Mouse (Mus musculus): ENCODE measurements around the gene Herc6. TPM values are rescaled to one million over a fixed set of nuclear protein-coding genes. Genes with fewer than 3 reads are reported as not detected.

Herc6 gene
- polyA plus RNA-seq (2012; rRNA removed), result 0.78 and 0.96 TPM in 2 replicates

GRCm38 (mm10) chr6:57580881-57581548 is at the start of gene Herc6:
Herc6 (plus strand) TSS chr6:57581000.
- TF ChIP-seq CTCF (IDR thresholded peaks at IDR 0.05; ENCODE audit: borderline replicate concordance, extremely low read depth, insufficient read depth, insufficient read length), result no peak
- no peak for TF ChIP-seq POLR2A (IDR thresholded peaks at IDR 0.05; ENCODE audit: borderline replicate concordance, extremely low read depth, insufficient read depth, insufficient read length, poor library complexity, severe bottlenecking)
- peak; percentile 60 for DNase-seq (ENCODE audit: low read depth)

- no peak for DNase-seq (ENCODE audit: low read depth)
- TF ChIP-seq CTCF (IDR thresholded peaks at IDR 0.05; ENCODE audit: borderline replicate concordance, extremely low read depth, insufficient read depth, insufficient read length), result no peak
- no peak for TF ChIP-seq POLR2A (IDR thresholded peaks at IDR 0.05; ENCODE audit: borderline replicate concordance, extremely low read depth, insufficient read depth, insufficient read length, poor library complexity, severe bottlenecking)
Observed at GRCm38 (mm10) chr6:57531011-57531410, 49.8 kb upstream of the Herc6 start.

GRCm38 (mm10) chr6:57531441-57531840 is 49.4 kb upstream of the Herc6 start:
- TF ChIP-seq CTCF (IDR thresholded peaks at IDR 0.05; ENCODE audit: borderline replicate concordance, extremely low read depth, insufficient read depth, insufficient read length) (no peak), POLR2A (IDR thresholded peaks at IDR 0.05; ENCODE audit: borderline replicate concordance, extremely low read depth, insufficient read depth, insufficient read length, poor library complexity, severe bottlenecking) (no peak)
- DNase-seq (ENCODE audit: low read depth), result no peak

GRCm38 (mm10) chr6:57532022-57532421 is 48.8 kb upstream of the Herc6 start:
- DNase-seq (ENCODE audit: low read depth), result no peak
- TF ChIP-seq CTCF (IDR thresholded peaks at IDR 0.05; ENCODE audit: borderline replicate concordance, extremely low read depth, insufficient read depth, insufficient read length) (no peak), POLR2A (IDR thresholded peaks at IDR 0.05; ENCODE audit: borderline replicate concordance, extremely low read depth, insufficient read depth, insufficient read length, poor library complexity, severe bottlenecking) (no peak)

- DNase-seq (ENCODE audit: low read depth), result no peak
- no peak for TF ChIP-seq CTCF (IDR thresholded peaks at IDR 0.05; ENCODE audit: borderline replicate concordance, extremely low read depth, insufficient read depth, insufficient read length)
- TF ChIP-seq POLR2A (IDR thresholded peaks at IDR 0.05; ENCODE audit: borderline replicate concordance, extremely low read depth, insufficient read depth, insufficient read length, poor library complexity, severe bottlenecking), result no peak
Observed at GRCm38 (mm10) chr6:57533410-57533809, 47.4 kb upstream of the Herc6 start.

- no peak for TF ChIP-seq CTCF (IDR thresholded peaks at IDR 0.05; ENCODE audit: borderline replicate concordance, extremely low read depth, insufficient read depth, insufficient read length)
- TF ChIP-seq POLR2A (IDR thresholded peaks at IDR 0.05; ENCODE audit: borderline replicate concordance, extremely low read depth, insufficient read depth, insufficient read length, poor library complexity, severe bottlenecking), result no peak
- no peak for DNase-seq (ENCODE audit: low read depth)
Observed at GRCm38 (mm10) chr6:57534231-57534610, 46.6 kb upstream of the Herc6 start.

- DNase-seq (ENCODE audit: low read depth), result peak; percentile 72
- TF ChIP-seq CTCF (IDR thresholded peaks at IDR 0.05; ENCODE audit: borderline replicate concordance, extremely low read depth, insufficient read depth, insufficient read length), result no peak
- TF ChIP-seq POLR2A (IDR thresholded peaks at IDR 0.05; ENCODE audit: borderline replicate concordance, extremely low read depth, insufficient read depth, insufficient read length, poor library complexity, severe bottlenecking), result no peak
Observed at GRCm38 (mm10) chr6:57534611-57535286, 46.1 kb upstream of the Herc6 start.

GRCm38 (mm10) chr6:57535386-57535936 is 45.3 kb upstream of the Herc6 start, which contains the start of gene Ppm1k:
Ppm1k (minus strand) TSS chr6:57535468.
- peak; percentile 99 for DNase-seq (ENCODE audit: low read depth)
- TF ChIP-seq CTCF (IDR thresholded peaks at IDR 0.05; ENCODE audit: borderline replicate concordance, extremely low read depth, insufficient read depth, insufficient read length), result no peak
- TF ChIP-seq POLR2A (IDR thresholded peaks at IDR 0.05; ENCODE audit: borderline replicate concordance, extremely low read depth, insufficient read depth, insufficient read length, poor library complexity, severe bottlenecking), result 0 out of 2 replicates have a peak, but pooled peaks have one; percentile 3

- peak; percentile 60 for DNase-seq (ENCODE audit: low read depth)
Observed at GRCm38 (mm10) chr6:57535971-57536669, 44.7 kb upstream of the Herc6 start.

GRCm38 (mm10) chr6:57537887-57538286 is 42.9 kb upstream of the Herc6 start:
- no peak for DNase-seq (ENCODE audit: low read depth)

More at GRCm38 (mm10) chr6:57535971-57536669, 44.7 kb upstream of the Herc6 start:
- TF ChIP-seq POLR2A (IDR thresholded peaks at IDR 0.05; ENCODE audit: borderline replicate concordance, extremely low read depth, insufficient read depth, insufficient read length, poor library complexity, severe bottlenecking), result no peak
- no peak for TF ChIP-seq CTCF (IDR thresholded peaks at IDR 0.05; ENCODE audit: borderline replicate concordance, extremely low read depth, insufficient read depth, insufficient read length)

GRCm38 (mm10) chr6:57540950-57541498 is 39.8 kb upstream of the Herc6 start:
- DNase-seq (ENCODE audit: low read depth), result no peak
- TF ChIP-seq POLR2A (IDR thresholded peaks at IDR 0.05; ENCODE audit: borderline replicate concordance, extremely low read depth, insufficient read depth, insufficient read length, poor library complexity, severe bottlenecking) (no peak), CTCF (IDR thresholded peaks at IDR 0.05; ENCODE audit: borderline replicate concordance, extremely low read depth, insufficient read depth, insufficient read length) (no peak)

More at GRCm38 (mm10) chr6:57537887-57538286, 42.9 kb upstream of the Herc6 start:
- TF ChIP-seq POLR2A (IDR thresholded peaks at IDR 0.05; ENCODE audit: borderline replicate concordance, extremely low read depth, insufficient read depth, insufficient read length, poor library complexity, severe bottlenecking), result no peak
- no peak for TF ChIP-seq CTCF (IDR thresholded peaks at IDR 0.05; ENCODE audit: borderline replicate concordance, extremely low read depth, insufficient read depth, insufficient read length)
